Comparison of ENCODE assay signal across 21 mouse cellular contexts in the genomic region with DNA sequence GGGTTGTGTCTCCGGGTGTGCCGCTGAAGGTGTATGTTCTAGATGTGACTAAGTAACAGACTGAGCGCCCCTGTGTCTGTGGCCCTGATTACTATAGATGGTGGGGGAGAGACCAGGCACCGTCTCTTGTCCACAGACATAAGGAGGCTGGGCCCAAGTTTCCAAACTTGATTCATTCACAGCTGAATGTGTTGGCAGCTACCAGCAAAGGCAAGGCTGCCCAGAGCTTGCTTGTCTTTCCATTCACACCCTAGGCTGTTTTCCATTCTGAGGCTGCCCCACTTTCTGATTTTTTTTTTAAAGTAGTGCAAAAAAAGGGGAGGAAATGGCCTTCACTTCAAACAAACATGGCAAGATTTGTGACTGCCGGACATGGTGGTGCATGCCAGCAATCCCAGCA. TPM values are rescaled to one million over a fixed set of nuclear protein-coding genes. Genes with fewer than 3 reads are reported as not detected.
DNase-seq lines count a peak whose midpoint lies in the region; ATAC-seq and TF ChIP-seq lines count a peak whose summit lies in the region.
"Had no signal": no experiment of that assay in that cellular context is flagged by ENCODE, and none has a peak within 500 bp of the region (broad histone marks: within the 10 kb centered on the region; RNA-seq: fewer than 3 reads in every experiment).

No protein-coding gene starts in this region.

- peak; percentile 44 for DNase-seq in adrenal gland, postnatal 14 days
- no peak for DNase-seq in adrenal gland, postnatal 4 days (ENCODE audit: low spot score in 2 of 2)
- peak; percentile 94 for DNase-seq in heart, adult 11 months
- DNase-seq in heart, postnatal 14 days: no peak
- no peak for DNase-seq in liver, postnatal 0 days
- no peak for DNase-seq in liver, embryonic 11.5 days (ENCODE audit: low spot score)
- DNase-seq in CH12.LX (ENCODE audit: extremely low read depth): no peak
- no peak for DNase-seq in cerebellum, postnatal 14 days
- DNase-seq: adrenal gland, adult 8-10 months; cerebellum, adult 9-10 months; gastrocnemius, postnatal 36 days; kidney, adult 11 months; kidney, postnatal 36 days; thymus, postnatal 25 days had no signal

- peaks cover 4% of the 10 kb centered on the region; the same call in 1 of the 2 replicates for H3K27me3 ChIP-seq in liver, postnatal 0 days (ENCODE audit: insufficient read depth, low read length)
- no peaks in the 10 kb centered on the region for H3K27me3 ChIP-seq in liver, embryonic 11.5 days (replicated peaks; ENCODE audit: control insufficient read depth, insufficient read depth, low read length)
- H3K27me3 ChIP-seq in CH12.LX (replicated peaks): no peaks in the 10 kb centered on the region
- H3K27me3 ChIP-seq: embryonic facial prominence, embryonic 12.5 days; forebrain, embryonic 12.5 days; kidney, embryonic 15.5 days; limb, embryonic 15.5 days; neural tube, embryonic 15.5 days had no signal

- dilution Hi-C loops in CH12.LX (cut with MboI; ENCODE audit: extremely low pct_ligation_motif_present, extremely low pct_unique_long_range_greater_than_20kb, low sequenced_read_pairs): no loop called here

- 81% methylated on average over 5 of the region's 5 CpGs for WGBS in liver, postnatal 0 days (ENCODE audit: insufficient replicate concordance)
- WGBS in liver, embryonic 11.5 days: 83% methylated on average over 5 of the region's 5 CpGs

- no peaks in the 10 kb centered on the region for H3K36me3 ChIP-seq in liver, postnatal 0 days (replicated peaks; ENCODE audit: insufficient read depth, low read length)
- no peaks in the 10 kb centered on the region for H3K36me3 ChIP-seq in liver, embryonic 11.5 days (ENCODE audit: control insufficient read depth, insufficient read depth, low read length)
- no peaks in the 10 kb centered on the region for H3K36me3 ChIP-seq in CH12.LX (replicated peaks in 1 of 2; ENCODE audit: control insufficient read depth in 1 of 2, insufficient read depth in 1 of 2, low read length in 1 of 2)
- H3K36me3 ChIP-seq: embryonic facial prominence, embryonic 12.5 days; forebrain, embryonic 12.5 days; kidney, embryonic 15.5 days; limb, embryonic 15.5 days; liver, embryonic 15.5 days; neural tube, embryonic 15.5 days had no signal

- H3K9me3 ChIP-seq in liver, postnatal 0 days (ENCODE audit: low read length): no peaks in the 10 kb centered on the region
- H3K9me3 ChIP-seq in liver, embryonic 11.5 days (ENCODE audit: control insufficient read depth, low read length): no peaks in the 10 kb centered on the region
- H3K9me3 ChIP-seq in CH12.LX (replicated peaks; ENCODE audit: low read length): no peaks in the 10 kb centered on the region
- H3K9me3 ChIP-seq: embryonic facial prominence, embryonic 12.5 days; forebrain, embryonic 12.5 days; kidney, embryonic 15.5 days; limb, embryonic 15.5 days; liver, embryonic 15.5 days; neural tube, embryonic 15.5 days had no signal

- no peak overlapping the region for H3K4me3 ChIP-seq in liver, postnatal 0 days (ENCODE audit: low read depth, low read length)
- H3K4me3 ChIP-seq in liver, embryonic 11.5 days (ENCODE audit: low read depth, low read length): no peak overlapping the region
- no peak overlapping the region for H3K4me3 ChIP-seq in CH12.LX (replicated peaks in 1 of 3; ENCODE audit: low read depth in 2 of 3, low read length in 2 of 3, poor library complexity in 1 of 3)
- H3K4me3 ChIP-seq: embryonic facial prominence, embryonic 12.5 days; forebrain, embryonic 12.5 days; kidney, embryonic 15.5 days; limb, embryonic 15.5 days; liver, embryonic 15.5 days; neural tube, embryonic 15.5 days had no signal

- ATAC-seq in liver, postnatal 0 days: no peak
- ATAC-seq in liver, embryonic 11.5 days (replicated peaks; ENCODE audit: low FRiP score): no peak

- intact Hi-C loops in heart, postnatal 14 days (cut with DNase I): no loop called here

- no peak overlapping the region for H3K4me2 ChIP-seq in liver, postnatal 0 days (ENCODE audit: low read depth, low read length)
- H3K4me2 ChIP-seq in liver, embryonic 11.5 days: no peak overlapping the region
- no peak overlapping the region for H3K4me2 ChIP-seq in CH12.LX (ENCODE audit: insufficient read depth, low read depth, poor library complexity, severe bottlenecking)
- H3K4me2 ChIP-seq: embryonic facial prominence, embryonic 12.5 days; forebrain, embryonic 12.5 days; kidney, embryonic 15.5 days; limb, embryonic 15.5 days; liver, embryonic 15.5 days; midbrain, embryonic 11.5 days; neural tube, embryonic 15.5 days had no signal

- no peak for TF ChIP-seq RAD21 in CH12.LX (IDR thresholded peaks at IDR 0.05; ENCODE audit: low read depth, low read length)

- TF ChIP-seq CTCF in liver, postnatal 0 days (IDR thresholded peaks at IDR 0.05; ENCODE audit: low read depth): no peak
- no peak for TF ChIP-seq CTCF in CH12.LX (conservative IDR thresholded peaks at IDR 0.05 in 1 of 2, IDR thresholded peaks at IDR 0.05 in 1 of 2; ENCODE audit: low read depth in 2 of 2, low read length in 2 of 2)

- no peak overlapping the region for H3K9ac ChIP-seq in liver, postnatal 0 days (replicated peaks)
- H3K9ac ChIP-seq in liver, embryonic 11.5 days (ENCODE audit: low read depth, low read length): no peak overlapping the region
- no peak overlapping the region for H3K9ac ChIP-seq in CH12.LX (ENCODE audit: insufficient read depth, low read depth)
- H3K9ac ChIP-seq: embryonic facial prominence, embryonic 12.5 days; forebrain, embryonic 12.5 days; kidney, embryonic 15.5 days; limb, embryonic 15.5 days; liver, embryonic 15.5 days; neural tube, embryonic 15.5 days had no signal

- TF ChIP-seq EP300 in liver, postnatal 0 days (IDR thresholded peaks at IDR 0.05; ENCODE audit: low read depth): no peak
- no peak for TF ChIP-seq EP300 in CH12.LX (IDR thresholded peaks at IDR 0.05; ENCODE audit: low read length)

- H3K4me1 ChIP-seq in liver, postnatal 0 days (ENCODE audit: insufficient read depth): peaks cover 23% of the 10 kb centered on the region
- H3K4me1 ChIP-seq in liver, embryonic 11.5 days (replicated peaks; ENCODE audit: control insufficient read depth, insufficient read depth, low read length): 0 out of 2 replicates have a peak, but pooled peaks cover 4% of the 10 kb centered on the region
- peaks cover 45 to 81% of the 10 kb centered on the region in 2 experiments for H3K4me1 ChIP-seq in CH12.LX (ENCODE audit: control insufficient read depth in 1 of 2, insufficient read depth in 2 of 2)
- H3K4me1 ChIP-seq: forebrain, embryonic 12.5 days had no signal

- no peak for TF ChIP-seq POLR2A in CH12.LX (IDR thresholded peaks at IDR 0.05; ENCODE audit: low read depth, low read length)

- no peaks in the 10 kb centered on the region for H3K79me2 ChIP-seq in CH12.LX (replicated peaks; ENCODE audit: control insufficient read depth, extremely low read depth, insufficient read depth, poor library complexity, severe bottlenecking)

- in situ Hi-C loops in CH12.LX (cut with MboI; ENCODE audit: low pct_ligation_motif_present, low pct_unique_long_range_greater_than_20kb, low sequenced_read_pairs): no loop called here

- 0 out of 2 replicates have a peak overlapping the region, but pooled peaks have one; percentile 26 for H3K27ac ChIP-seq in liver, postnatal 0 days (ENCODE audit: low read depth)
- H3K27ac ChIP-seq in liver, embryonic 11.5 days (ENCODE audit: low read depth, low read length): no peak overlapping the region
- no peak overlapping the region for H3K27ac ChIP-seq in CH12.LX (ENCODE audit: insufficient read depth, low read depth)
- H3K27ac ChIP-seq: embryonic facial prominence, embryonic 12.5 days; forebrain, embryonic 12.5 days; kidney, embryonic 15.5 days; limb, embryonic 15.5 days; liver, embryonic 15.5 days; neural tube, embryonic 15.5 days had no signal

TF ChIP-seq in CH12.LX, 34 proteins besides CTCF, POLR2A, EP300 and RAD21:
- TF ChIP-seq ZNF384 (IDR thresholded peaks at IDR 0.05; ENCODE audit: low read depth, low read length) (peak; percentile 38; the same call in 1 of the 2 replicates), NELFE (IDR thresholded peaks at IDR 0.05; ENCODE audit: low read depth, low read length) (no peak)

RNA-seq across cellular contexts. Expression of a gene that starts 35.6 kb away (rescaled TPM):
- 95.5 and 107 TPM in 2 replicates for total RNA-seq in adrenal gland, postnatal 14 days (2021)
- total RNA-seq in adrenal gland, postnatal 4 days (2021): 100 to 1,000 TPM; 108 to 131 TPM
- total RNA-seq in heart, postnatal 14 days (2021): 10 to 100 TPM; 69.4 to 81.5 TPM
- 27.9 and 38.5 TPM in 2 replicates for polyA plus RNA-seq in liver, postnatal 0 days (2015; fragmentation: Nextera tagmentation; extraction: Ambion mirVana)
- 25.8 TPM in 2 replicates for polyA plus RNA-seq in liver, embryonic 11.5 days (2014; fragmentation: Nextera tagmentation; extraction: Ambion mirVana)
- total RNA-seq in CH12.LX (2012; rRNA removed): 465 and 702 TPM in 2 replicates
- total RNA-seq in CH12.LX (2014; rRNA removed): 138 and 178 TPM in 2 replicates
- polyA plus RNA-seq in CH12.LX (2012; ENCODE audit: insufficient read length, low read depth): 115 and 143 TPM in 2 replicates

Comparison
In these comparisons a context has a peak if more than half of its experiments do, and no peak if none do; other contexts are left out.
1. DNase-seq: peak in adrenal gland, postnatal 14 days (single experiment) and heart, adult 11 months (single experiment); none in adrenal gland, postnatal 4 days (0 of 2), heart, postnatal 14 days (0 of 2), liver, postnatal 0 days (single experiment), liver, embryonic 11.5 days (single experiment), CH12.LX (single experiment) and cerebellum, postnatal 14 days (0 of 2).